Mouse (Mus musculus) midbrain, embryonic 16.5 days (tissue): ENCODE measurements at regions not wholly inside any gene's neighbourhood (a gene's known extent, or its start where the extent isn't known, plus 50 kb on each side); places are given as distances from the start of the nearest gene placed in this dataset.

ENCODE experiments used
- ATAC-seq: fragments of 200-750 bp; cut with Nextera tagmentation; 2 replicates; pipeline ENCODE4 v1.8.0; 2017; ENCODE audit warnings: moderate TSS enrichment
- H3K27ac ChIP-seq: fragments of 300-500 bp; sonication (generic); 2 replicates; pipeline ENCODE4 v1.5.1; 2014; ENCODE audit warnings: mild to moderate bottlenecking, low read length, mixed read lengths
- H3K27me3 ChIP-seq: fragments of 300-500 bp; sonication (generic); 2 replicates; pipeline ENCODE4 v1.6.1; 2014; ENCODE audit warnings: low read depth, low read length, mixed read lengths; ENCODE audit not compliant: control insufficient read depth, insufficient read depth
- H3K36me3 ChIP-seq: fragments of 300-500 bp; sonication (generic); 2 replicates; pipeline ENCODE4 v1.6.1; 2014; ENCODE audit warnings: mild to moderate bottlenecking, low read length, moderate library complexity, mixed read lengths; ENCODE audit not compliant: control insufficient read depth, insufficient read depth
- H3K4me1 ChIP-seq: fragments of 300-500 bp; sonication (generic); 2 replicates; pipeline ENCODE4 v1.6.1; 2014; ENCODE audit warnings: mild to moderate bottlenecking, low read length, mixed read lengths; ENCODE audit not compliant: control insufficient read depth, insufficient read depth
- H3K4me2 ChIP-seq: fragments of 300-500 bp; sonication (generic); 2 replicates; pipeline ENCODE4 v1.6.1; 2014; ENCODE audit warnings: mild to moderate bottlenecking, low read length, mixed read lengths
- H3K4me3 ChIP-seq: fragments of 300-500 bp; sonication (generic); 2 replicates; pipeline ENCODE4 v1.5.1; 2014; ENCODE audit warnings: low read depth, mild to moderate bottlenecking, low read length, moderate library complexity, mixed read lengths
- H3K9ac ChIP-seq: fragments of 300-500 bp; sonication (generic); 2 replicates; pipeline ENCODE4 v1.6.1; 2014; ENCODE audit warnings: low read depth, low read length, mixed read lengths
- H3K9me3 ChIP-seq: fragments of 300-500 bp; sonication (generic); replicated peaks from 2 replicates; pipeline ENCODE4 v1.6.1; 2014; ENCODE audit warnings: mild to moderate bottlenecking, low read length, mixed read lengths; ENCODE audit not compliant: control insufficient read depth, poor library complexity, severe bottlenecking
- WGBS: fragments of 180-500 bp; shearing (Covaris S2); extraction: QIAGEN DNeasy Blood & Tissue Kit; methylation state at CpG from one replicate; pipeline ENCODE4 v1.1.7; 2014; 5-methylcytosine and 5-hydroxymethylcytosine counted together

GRCm38 (mm10) chr10:35654548-35655180, 57.0 kb downstream of the Amd2 start:
- no peaks in the 10 kb centered on the region for H3K9me3 ChIP-seq
- no peaks in the 10 kb centered on the region for H3K36me3 ChIP-seq
- H3K9ac ChIP-seq, result no peak overlapping the region
- no peak overlapping the region for H3K4me2 ChIP-seq
- ATAC-seq, result peak; percentile 77
- no peak overlapping the region for H3K4me3 ChIP-seq
- no peaks in the 10 kb centered on the region; the same call in 1 of the 2 replicates for H3K4me1 ChIP-seq
- no peaks in the 10 kb centered on the region for H3K27me3 ChIP-seq
- H3K27ac ChIP-seq, result no peak overlapping the region

- Histone ChIP-seq H3K9me3 (no peaks in the 10 kb centered on the region), H3K27me3 (no peaks in the 10 kb centered on the region), H3K9ac (no peak overlapping the region), H3K27ac (no peak overlapping the region), H3K4me1 (no peaks in the 10 kb centered on the region; the same call in 1 of the 2 replicates), H3K36me3 (no peaks in the 10 kb centered on the region), H3K4me2 (no peak overlapping the region), H3K4me3 (no peak overlapping the region)
- 67% methylated on average over 2 of the region's 2 CpGs for WGBS
- ATAC-seq, result no peak
These were observed 61.8 kb downstream of the Amd2 start for GRCm38 (mm10) chr10:35649930-35650329.

- Histone ChIP-seq H3K27ac (no peak overlapping the region), H3K4me1 (no peaks in the 10 kb centered on the region), H3K9me3 (no peaks in the 10 kb centered on the region), H3K9ac (no peak overlapping the region), H3K27me3 (no peaks in the 10 kb centered on the region), H3K4me3 (no peak overlapping the region), H3K4me2 (no peak overlapping the region), H3K36me3 (no peaks in the 10 kb centered on the region)
- no peak for ATAC-seq
- WGBS, result 100% methylated on average over 1 of the region's 1 CpGs
These were observed 90.8 kb downstream of the Amd2 start for GRCm38 (mm10) chr10:35620853-35621252.

- Histone ChIP-seq H3K36me3 (no peaks in the 10 kb centered on the region), H3K4me3 (no peak overlapping the region), H3K4me2 (no peak overlapping the region), H3K27ac (no peak overlapping the region), H3K9me3 (no peaks in the 10 kb centered on the region), H3K9ac (no peak overlapping the region), H3K4me1 (no peaks in the 10 kb centered on the region), H3K27me3 (no peaks in the 10 kb centered on the region)
- WGBS, result 75% methylated on average over 1 of the region's 1 CpGs
- no peak for ATAC-seq
These were observed 125.4 kb downstream of the Amd2 start for GRCm38 (mm10) chr10:35586251-35586650.
